Mouse (Mus musculus): ENCODE data around the gene Rab11fip3. TPM values are rescaled to one million over a fixed set of nuclear protein-coding genes. Genes with fewer than 3 reads are reported as not detected.

The Rab11fip3 gene
- polyA plus RNA-seq, 1 experiment from 2014 or later, result 15.8 TPM

DNA sequence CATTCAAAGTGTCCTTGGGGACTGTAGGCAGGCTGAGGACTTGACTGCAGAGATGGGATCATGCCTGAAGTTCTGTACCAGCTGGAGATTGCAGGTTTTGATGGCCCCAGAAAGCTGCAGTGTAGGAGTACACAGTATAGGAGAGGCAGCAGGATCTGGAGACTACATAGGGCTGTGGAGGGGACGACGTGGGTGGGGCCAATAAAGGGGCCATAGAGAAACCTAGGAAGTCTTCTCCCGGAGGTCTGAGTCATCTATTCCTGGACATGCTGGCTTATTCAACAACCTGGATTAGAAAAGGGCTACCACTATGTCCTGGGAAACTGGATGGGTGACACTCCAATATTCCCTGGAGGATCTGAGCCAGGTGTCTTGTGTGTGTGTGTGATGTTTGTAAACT is 113.6 kb downstream of the Rab11fip3 start:
- H3K27ac ChIP-seq (replicated peaks; ENCODE audit: low read depth, low read length), result no peak overlapping the region
- no peak overlapping the region for H3K4me3 ChIP-seq (ENCODE audit: low read depth, low read length)
- no peak for DNase-seq (ENCODE audit: low spot score)
- no peaks in the 10 kb centered on the region for H3K9me3 ChIP-seq (ENCODE audit: control insufficient read depth, low read length)
- no peak for ATAC-seq (ENCODE audit: low read depth)
- peaks cover 7% of the 10 kb centered on the region; the same call in 1 of the 2 replicates for H3K4me1 ChIP-seq (ENCODE audit: control insufficient read depth, insufficient read depth, low read length)
- 62% methylated on average over 3 of the region's 3 CpGs for WGBS
- H3K9ac ChIP-seq (ENCODE audit: low read depth, low read length), result no peak overlapping the region
- peaks cover 33% of the 10 kb centered on the region; the same call in 1 of the 2 replicates for H3K36me3 ChIP-seq (ENCODE audit: control insufficient read depth, insufficient read depth, low read length)
- H3K4me2 ChIP-seq (ENCODE audit: low read depth, low read length), result no peak overlapping the region
- H3K27me3 ChIP-seq (replicated peaks; ENCODE audit: control insufficient read depth, insufficient read depth, low read length), result peaks cover 30% of the 10 kb centered on the region

- peaks cover 38% of the 10 kb centered on the region for H3K27me3 ChIP-seq (replicated peaks; ENCODE audit: control insufficient read depth, insufficient read depth, low read length)
- no peak for DNase-seq (ENCODE audit: low spot score)
These were observed 114.7 kb downstream of the Rab11fip3 start for GRCm38 (mm10) chr17:25954671-25955070.

GRCm38 (mm10) chr17:25953161-25953560 is 116.2 kb downstream of the Rab11fip3 start:
- 76% methylated on average over 5 of the region's 5 CpGs for WGBS
- Histone ChIP-seq H3K27me3 (replicated peaks; ENCODE audit: control insufficient read depth, insufficient read depth, low read length) (peaks cover 38% of the 10 kb centered on the region), H3K4me3 (ENCODE audit: low read depth, low read length) (no peak overlapping the region), H3K27ac (replicated peaks; ENCODE audit: low read depth, low read length) (no peak overlapping the region), H3K4me1 (ENCODE audit: control insufficient read depth, insufficient read depth, low read length) (peaks cover 7% of the 10 kb centered on the region; the same call in 1 of the 2 replicates), H3K36me3 (ENCODE audit: control insufficient read depth, insufficient read depth, low read length) (peaks cover 8% of the 10 kb centered on the region; the same call in 1 of the 2 replicates), H3K4me2 (ENCODE audit: low read depth, low read length) (no peak overlapping the region), H3K9ac (ENCODE audit: low read depth, low read length) (no peak overlapping the region), H3K9me3 (ENCODE audit: control insufficient read depth, low read length) (no peaks in the 10 kb centered on the region)
- ATAC-seq (ENCODE audit: low read depth) (no peak), DNase-seq (ENCODE audit: low spot score) (no peak)

More at GRCm38 (mm10) chr17:25954671-25955070, 114.7 kb downstream of the Rab11fip3 start:
- peaks cover 7% of the 10 kb centered on the region; the same call in 1 of the 2 replicates for H3K4me1 ChIP-seq (ENCODE audit: control insufficient read depth, insufficient read depth, low read length)
- no peak overlapping the region for H3K27ac ChIP-seq (replicated peaks; ENCODE audit: low read depth, low read length)
- no peak for ATAC-seq (ENCODE audit: low read depth)
- no peak overlapping the region for H3K9ac ChIP-seq (ENCODE audit: low read depth, low read length)
- 75% methylated on average over 1 of the region's 2 CpGs for WGBS
- peaks cover 22% of the 10 kb centered on the region; the same call in 1 of the 2 replicates for H3K36me3 ChIP-seq (ENCODE audit: control insufficient read depth, insufficient read depth, low read length)
- no peak overlapping the region for H3K4me2 ChIP-seq (ENCODE audit: low read depth, low read length)
- H3K4me3 ChIP-seq (ENCODE audit: low read depth, low read length), result no peak overlapping the region
- no peaks in the 10 kb centered on the region for H3K9me3 ChIP-seq (ENCODE audit: control insufficient read depth, low read length)

- Histone ChIP-seq H3K9ac (ENCODE audit: low read depth, low read length) (peak within 1 kb of the TSS; percentile 58), H3K4me2 (ENCODE audit: low read depth, low read length) (peak within 1 kb of the TSS; percentile 73), H3K36me3 (ENCODE audit: control insufficient read depth, insufficient read depth, low read length) (no peaks in the 10 kb centered on the region), H3K27me3 (replicated peaks; ENCODE audit: control insufficient read depth, insufficient read depth, low read length) (peaks cover 38% of the 10 kb centered on the region), H3K27ac (replicated peaks; ENCODE audit: low read depth, low read length) (no peak within 1 kb of the TSS), H3K4me1 (ENCODE audit: control insufficient read depth, insufficient read depth, low read length) (peaks cover 7% of the 10 kb centered on the region; the same call in 1 of the 2 replicates), H3K4me3 (ENCODE audit: low read depth, low read length) (peak within 1 kb of the TSS; percentile 43), H3K9me3 (ENCODE audit: control insufficient read depth, low read length) (no peaks in the 10 kb centered on the region)
- no peak for ATAC-seq (ENCODE audit: low read depth)
- under 1% methylated on average over 36 of the region's 58 CpGs for WGBS
- no peak for DNase-seq (ENCODE audit: low spot score)
These were observed 117.3 kb downstream of the Rab11fip3 start, which contains the start of gene A930017K11Rik for GRCm38 (mm10) chr17:25951803-25952623. Gene A930017K11Rik (minus strand): TSS chr17:25952565.

DNA sequence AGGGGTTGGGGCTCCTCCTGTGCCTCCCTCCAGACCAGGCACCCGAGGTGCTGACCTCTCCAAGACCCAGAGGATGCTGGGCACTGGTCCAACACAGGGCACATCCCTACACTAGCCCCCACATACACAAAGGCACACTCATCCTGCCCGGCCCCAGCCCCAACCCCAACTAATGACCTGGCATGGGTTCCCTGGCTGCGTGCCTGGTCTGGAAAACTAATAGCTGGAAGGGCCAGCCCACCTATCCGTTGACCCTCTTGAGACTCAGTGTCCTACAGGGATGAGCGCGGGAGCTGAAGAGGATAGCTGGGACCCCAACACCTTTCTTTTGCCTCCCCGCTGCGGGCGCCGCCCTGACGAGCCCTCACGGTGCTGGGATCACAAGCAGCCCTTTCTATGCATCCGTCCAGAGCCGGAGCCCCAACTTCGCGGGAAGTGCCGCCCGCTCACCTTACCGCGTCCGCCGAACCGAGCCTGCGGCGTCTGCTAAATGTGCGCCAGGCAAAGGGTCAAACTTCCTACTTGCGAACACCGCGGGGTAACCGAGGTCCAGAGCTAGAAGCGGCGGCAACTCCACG is 118.0 kb downstream of the Rab11fip3 start:
- H3K27ac ChIP-seq (replicated peaks; ENCODE audit: low read depth, low read length), result no peak overlapping the region
- H3K4me3 ChIP-seq (ENCODE audit: low read depth, low read length), result peak overlapping the region; percentile 43
- no peaks in the 10 kb centered on the region for H3K9me3 ChIP-seq (ENCODE audit: control insufficient read depth, low read length)
- no peaks in the 10 kb centered on the region for H3K36me3 ChIP-seq (ENCODE audit: control insufficient read depth, insufficient read depth, low read length)
- WGBS, result 1% methylated on average over 14 of the region's 33 CpGs
- peak overlapping the region; percentile 58 for H3K9ac ChIP-seq (ENCODE audit: low read depth, low read length)
- DNase-seq (ENCODE audit: low spot score) (no peak), ATAC-seq (ENCODE audit: low read depth) (no peak)
- peak overlapping the region; percentile 73 for H3K4me2 ChIP-seq (ENCODE audit: low read depth, low read length)
- H3K4me1 ChIP-seq (ENCODE audit: control insufficient read depth, insufficient read depth, low read length), result peaks cover 7% of the 10 kb centered on the region; the same call in 1 of the 2 replicates
- peaks cover 38% of the 10 kb centered on the region for H3K27me3 ChIP-seq (replicated peaks; ENCODE audit: control insufficient read depth, insufficient read depth, low read length)

DNA sequence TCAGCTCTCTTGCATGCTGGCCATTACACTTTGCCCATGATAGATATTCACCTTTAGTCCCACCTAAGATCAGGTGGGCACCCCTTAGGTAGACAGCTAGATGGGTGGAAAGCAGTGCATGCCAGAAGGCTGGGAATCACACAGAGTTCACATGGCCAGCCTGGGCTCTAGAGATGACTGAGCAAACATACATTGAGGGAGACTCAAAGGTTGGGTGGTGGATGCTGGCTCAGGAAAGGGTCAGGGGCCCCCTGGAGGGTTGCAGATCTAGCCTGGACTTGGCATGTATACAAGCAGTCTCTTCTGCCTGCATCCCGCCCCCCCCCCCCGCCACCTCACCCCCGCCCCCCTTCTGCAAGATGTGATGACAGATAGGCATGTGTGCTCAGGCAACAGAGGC is 118.6 kb downstream of the Rab11fip3 start:
- H3K4me1 ChIP-seq (ENCODE audit: control insufficient read depth, insufficient read depth, low read length), result peaks cover 7% of the 10 kb centered on the region; the same call in 1 of the 2 replicates
- WGBS, result no CpG with 5 or more reads among the region's 3 CpGs
- DNase-seq (ENCODE audit: low spot score), result no peak
- no peak overlapping the region for H3K4me3 ChIP-seq (ENCODE audit: low read depth, low read length)
- no peak for ATAC-seq (ENCODE audit: low read depth)
- no peaks in the 10 kb centered on the region for H3K9me3 ChIP-seq (ENCODE audit: control insufficient read depth, low read length)
- peaks cover 38% of the 10 kb centered on the region for H3K27me3 ChIP-seq (replicated peaks; ENCODE audit: control insufficient read depth, insufficient read depth, low read length)
- H3K4me2 ChIP-seq (ENCODE audit: low read depth, low read length), result peak overlapping the region; percentile 73
- H3K36me3 ChIP-seq (ENCODE audit: control insufficient read depth, insufficient read depth, low read length), result no peaks in the 10 kb centered on the region
- H3K9ac ChIP-seq (ENCODE audit: low read depth, low read length), result no peak overlapping the region
- no peak overlapping the region for H3K27ac ChIP-seq (replicated peaks; ENCODE audit: low read depth, low read length)

DNA sequence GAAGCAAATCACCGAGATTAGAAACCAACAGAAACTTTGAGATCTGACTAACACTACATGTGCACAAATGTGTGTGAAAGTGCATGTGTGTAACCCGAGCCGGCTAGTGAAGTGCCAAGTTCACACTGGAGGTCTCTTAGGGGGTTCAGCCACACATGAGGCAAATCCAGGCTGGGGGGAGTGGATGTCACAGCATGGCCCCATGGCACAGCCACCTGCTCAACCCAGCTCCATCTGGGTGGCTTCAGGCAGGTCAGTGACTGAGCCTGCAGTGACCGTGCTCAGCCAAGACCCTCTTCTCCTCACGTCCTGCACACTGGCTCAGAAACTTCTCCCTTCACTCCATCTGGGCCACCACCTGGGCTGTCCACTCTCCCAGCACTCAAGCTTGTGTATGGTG is 119.4 kb downstream of the Rab11fip3 start:
- H3K9ac ChIP-seq (ENCODE audit: low read depth, low read length), result no peak overlapping the region

GRCm38 (mm10) chr17:25948051-25948450 is 121.3 kb downstream of the Rab11fip3 start:
- no peak for DNase-seq (ENCODE audit: low spot score)
- no peak overlapping the region for H3K27ac ChIP-seq (replicated peaks; ENCODE audit: low read depth, low read length)
- no peaks in the 10 kb centered on the region for H3K36me3 ChIP-seq (ENCODE audit: control insufficient read depth, insufficient read depth, low read length)
- no peaks in the 10 kb centered on the region for H3K9me3 ChIP-seq (ENCODE audit: control insufficient read depth, low read length)
- H3K9ac ChIP-seq (ENCODE audit: low read depth, low read length), result no peak overlapping the region
- no peak for ATAC-seq (ENCODE audit: low read depth)
- peaks cover 31% of the 10 kb centered on the region for H3K27me3 ChIP-seq (replicated peaks; ENCODE audit: control insufficient read depth, insufficient read depth, low read length)
- H3K4me3 ChIP-seq (ENCODE audit: low read depth, low read length), result no peak overlapping the region
- WGBS, result 72% methylated on average over 7 of the region's 8 CpGs
- H3K4me1 ChIP-seq (ENCODE audit: control insufficient read depth, insufficient read depth, low read length), result peaks cover 7% of the 10 kb centered on the region; the same call in 1 of the 2 replicates
- no peak overlapping the region for H3K4me2 ChIP-seq (ENCODE audit: low read depth, low read length)

More for the DNA sequence above, 119.4 kb downstream of the Rab11fip3 start:
- no peak for DNase-seq (ENCODE audit: low spot score)
- Histone ChIP-seq H3K4me1 (ENCODE audit: control insufficient read depth, insufficient read depth, low read length) (peaks cover 7% of the 10 kb centered on the region; the same call in 1 of the 2 replicates), H3K27me3 (replicated peaks; ENCODE audit: control insufficient read depth, insufficient read depth, low read length) (peaks cover 38% of the 10 kb centered on the region), H3K27ac (replicated peaks; ENCODE audit: low read depth, low read length) (no peak overlapping the region), H3K36me3 (ENCODE audit: control insufficient read depth, insufficient read depth, low read length) (no peaks in the 10 kb centered on the region), H3K9me3 (ENCODE audit: control insufficient read depth, low read length) (no peaks in the 10 kb centered on the region), H3K4me2 (ENCODE audit: low read depth, low read length) (no peak overlapping the region), H3K4me3 (ENCODE audit: low read depth, low read length) (no peak overlapping the region)
- 68% methylated on average over 5 of the region's 5 CpGs for WGBS
- ATAC-seq (ENCODE audit: low read depth), result no peak

All from embryonic facial prominence, embryonic 14.5 days (tissue).